Mouse (Mus musculus) MEL (cell line): Measurements from ENCODE around the gene Sp6. TPM values are rescaled to one million over a fixed set of nuclear protein-coding genes. Genes with fewer than 3 reads are reported as not detected.

ENCODE experiments used
- DNase-seq: peaks from one replicate; pipeline ENCODE4 v3.0.0; 2011; ENCODE audit warnings: low read depth, low spot score
- H3K27ac ChIP-seq: 2 replicates; pipeline ENCODE4 v1.5.1; 2012; ENCODE audit warnings: low read depth, mild to moderate bottlenecking, control low read depth, low read length, moderate library complexity; ENCODE audit not compliant: control insufficient read depth
- H3K27me3 ChIP-seq, 2 experiments: fragments of 150-350 bp in 1 of 2; sonication (generic) in 1 of 2; 2 replicates each; pipeline ENCODE4 v1.6.1; 2012; ENCODE audit warnings: low read length in 2 of 2, mild to moderate bottlenecking in 2 of 2, improper control_type of control experiment in 1 of 2, moderate library complexity in 1 of 2; ENCODE audit not compliant: insufficient read depth in 2 of 2, control insufficient read depth in 1 of 2
- H3K36me3 ChIP-seq, 2 experiments: 2 replicates each; pipeline ENCODE4 v1.6.1; 2012 to 2014; ENCODE audit warnings: low read length in 2 of 2, improper control_type of control experiment in 1 of 2, inconsistent platforms in 1 of 2, mild to moderate bottlenecking in 1 of 2; ENCODE audit not compliant: insufficient read depth in 2 of 2, control insufficient read depth in 1 of 2
- H3K4me1 ChIP-seq, 2 experiments: fragments of 150-350 bp in 1 of 2; sonication (generic) in 1 of 2; 2 replicates each; pipeline ENCODE4 v1.6.1; 2012; ENCODE audit warnings: low read length in 2 of 2, improper control_type of control experiment in 1 of 2, mild to moderate bottlenecking in 1 of 2; ENCODE audit not compliant: insufficient read depth in 2 of 2, control insufficient read depth in 1 of 2
- H3K4me3 ChIP-seq, 2 experiments: fragments of 150-350 bp in 1 of 2; sonication (generic) in 1 of 2; 2 replicates each; pipeline ENCODE4 v1.5.1; 2012; ENCODE audit warnings: low read depth in 2 of 2, low read length in 2 of 2, mild to moderate bottlenecking in 2 of 2, moderate library complexity in 2 of 2, control low read depth in 1 of 2, improper control_type of control experiment in 1 of 2; ENCODE audit not compliant: control insufficient read depth in 1 of 2, insufficient read depth in 1 of 2
- H3K79me2 ChIP-seq: 2 replicates; pipeline ENCODE4 v1.6.1; 2012; ENCODE audit warnings: mild to moderate bottlenecking, low read length, moderate library complexity; ENCODE audit not compliant: control insufficient read depth, poor library complexity, insufficient read depth
- H3K9ac ChIP-seq: 2 replicates; pipeline ENCODE4 v1.6.1; 2012; ENCODE audit warnings: low read depth, mild to moderate bottlenecking, control low read depth, low read length, moderate library complexity; ENCODE audit not compliant: control insufficient read depth, poor library complexity, severe bottlenecking
- H3K9me3 ChIP-seq: fragments of 150-350 bp; sonication (generic); replicated peaks from 2 replicates; pipeline ENCODE4 v1.6.1; 2012; ENCODE audit warnings: mild to moderate bottlenecking, low read length, improper control_type of control experiment, moderate library complexity; ENCODE audit not compliant: insufficient read depth
- CTCF ChIP-seq, 3 experiments: IDR thresholded peaks in 2 of 3; conservative IDR thresholded peaks in 1 of 3; 2 replicates each; pipeline ENCODE4 v1.5.1; 2011 to 2012; ENCODE audit warnings: low read length in 3 of 3, low read depth in 2 of 3, mild to moderate bottlenecking in 2 of 3, improper control_type of control experiment in 1 of 3, inconsistent platforms in 1 of 3, mixed read lengths in 1 of 3, moderate library complexity in 1 of 3; ENCODE audit not compliant: control insufficient read depth in 1 of 3, insufficient read depth in 1 of 3, poor library complexity in 1 of 3, severe bottlenecking in 1 of 3
- ETS1 ChIP-seq: IDR thresholded peaks from 2 replicates; pipeline ENCODE4 v1.6.1; 2012; ENCODE audit warnings: low read depth, mild to moderate bottlenecking, inconsistent platforms, low read length, improper control_type of control experiment, moderate library complexity
- GABPA ChIP-seq: IDR thresholded peaks from 2 replicates; pipeline ENCODE4 v1.6.1; 2012; ENCODE audit warnings: low read depth, mild to moderate bottlenecking, inconsistent platforms, low read length, improper control_type of control experiment, moderate library complexity
- GATA1 ChIP-seq: IDR thresholded peaks from 2 replicates; pipeline ENCODE4 v1.6.1; 2011; ENCODE audit warnings: low read depth, low read length, improper control_type of control experiment
- MAFK ChIP-seq: IDR thresholded peaks from 2 replicates; pipeline ENCODE4 v1.6.1; 2011; ENCODE audit warnings: low read depth, mild to moderate bottlenecking, low read length, improper control_type of control experiment, borderline replicate concordance
- MEF2A ChIP-seq: IDR thresholded peaks from 2 replicates; pipeline ENCODE4 v1.6.1; 2014; ENCODE audit warnings: low read depth, mild to moderate bottlenecking, inconsistent platforms, low read length, improper control_type of control experiment; ENCODE audit not compliant: poor library complexity, insufficient replicate concordance, severe bottlenecking; ENCODE audit errors: extremely low read depth
- MYB ChIP-seq: IDR thresholded peaks from 2 replicates; pipeline ENCODE4 v1.6.1; 2011; ENCODE audit warnings: mild to moderate bottlenecking, low read depth, low read length, improper control_type of control experiment
- NRF1 ChIP-seq: IDR thresholded peaks from 2 replicates; pipeline ENCODE4 v1.6.1; 2014; ENCODE audit warnings: low read depth, mild to moderate bottlenecking, inconsistent platforms, low read length, improper control_type of control experiment, moderate library complexity; ENCODE audit not compliant: poor library complexity, insufficient read depth, severe bottlenecking
- POLR2A ChIP-seq, 2 experiments: IDR thresholded peaks; 2 replicates each; pipeline ENCODE4 v1.6.1; 2011 to 2012; ENCODE audit warnings: low read length in 2 of 2, mild to moderate bottlenecking in 2 of 2, control low read depth in 1 of 2, improper control_type of control experiment in 1 of 2, low read depth in 1 of 2, moderate library complexity in 1 of 2; ENCODE audit not compliant: control insufficient read depth in 1 of 2, insufficient read depth in 1 of 2, poor library complexity in 1 of 2
- SIN3A ChIP-seq: IDR thresholded peaks from 2 replicates; pipeline ENCODE4 v1.6.1; 2012; ENCODE audit warnings: low read length, improper control_type of control experiment, inconsistent platforms
- SMC3 ChIP-seq: IDR thresholded peaks from 2 replicates; pipeline ENCODE4 v1.6.1; 2011; ENCODE audit warnings: low read depth, low read length, improper control_type of control experiment
- TAL1 ChIP-seq: IDR thresholded peaks from 2 replicates; pipeline ENCODE4 v1.6.1; 2012; ENCODE audit warnings: mild to moderate bottlenecking, inconsistent platforms, low read length, moderate library complexity, mixed read lengths
- TBP ChIP-seq: IDR thresholded peaks from 2 replicates; pipeline ENCODE4 v1.8.0; 2011; ENCODE audit warnings: low read depth, low read length, improper control_type of control experiment
- USF2 ChIP-seq, 2 experiments: IDR thresholded peaks; 2 replicates each; pipeline ENCODE4 v1.6.1; 2011 to 2012; ENCODE audit warnings: improper control_type of control experiment in 2 of 2, low read length in 2 of 2, borderline replicate concordance in 1 of 2, inconsistent platforms in 1 of 2, low read depth in 1 of 2, mild to moderate bottlenecking in 1 of 2; ENCODE audit not compliant: insufficient read depth in 1 of 2
- ZC3H11A ChIP-seq: IDR thresholded peaks from 2 replicates; pipeline ENCODE4 v1.6.1; 2012; ENCODE audit warnings: low read depth, mild to moderate bottlenecking, inconsistent platforms, low read length, improper control_type of control experiment
- ZKSCAN1 ChIP-seq: IDR thresholded peaks from 2 replicates; pipeline ENCODE4 v1.6.1; 2012; ENCODE audit warnings: low read depth, mild to moderate bottlenecking, inconsistent platforms, low read length, improper control_type of control experiment, moderate library complexity
- ZMIZ1 ChIP-seq: IDR thresholded peaks from 2 replicates; pipeline ENCODE4 v1.6.1; 2012; ENCODE audit warnings: low read depth, mild to moderate bottlenecking, inconsistent platforms, low read length, improper control_type of control experiment, moderate library complexity
- polyA plus RNA-seq, 2 experiments: library from polyadenylated mRNA; stranded (reverse) in 1 of 2; unstranded in 1 of 2; fragments of >175 nt in 1 of 2; fragments of >200 nt in 1 of 2; gene quantifications; 2 replicates each; pipeline versions ENCODE4 v1.2.1 to v1.2.4; 2012; ENCODE audit warnings: low replicate concordance in 2 of 2, low read depth in 1 of 2; ENCODE audit not compliant: insufficient read length in 2 of 2, insufficient read depth in 1 of 2, missing spikeins in 1 of 2
- total RNA-seq: library from RNA; depleted of rRNA; stranded (reverse); fragments of 300-350 nt; gene quantifications from 2 replicates; pipeline ENCODE4 v1.2.3, GENCODE M21; 2012

Gene Sp6
- total and polyA plus RNA-seq, 3 experiments, result 0.04 TPM; not detected in 2

- Histone ChIP-seq H3K79me2 (no peaks in the 10 kb centered on the region), H3K4me3 (no peak overlapping the region), H3K36me3 (no peaks in the 10 kb centered on the region), H3K27me3 (peaks cover 10 to 15% of the 10 kb centered on the region in 2 experiments), H3K27ac (no peak overlapping the region), H3K9me3 (no peaks in the 10 kb centered on the region), H3K9ac (no peak overlapping the region), H3K4me1 (no peaks in the 10 kb centered on the region; a peak in 1 of 4 replicates)
- no peak for DNase-seq
- TF ChIP-seq POLR2A (IDR thresholded peaks at IDR 0.05; ENCODE audit: control insufficient read depth in 1 of 2, insufficient read depth in 1 of 2, low read depth in 1 of 2, low read length in 2 of 2, poor library complexity in 1 of 2) (no peak), MYB (no peak), NRF1 (no peak), TAL1 (no peak), ZMIZ1 (no peak), SMC3 (no peak), CTCF (IDR thresholded peaks at IDR 0.05 in 2 of 3, conservative IDR thresholded peaks at IDR 0.05 in 1 of 3; ENCODE audit: control insufficient read depth in 1 of 3, insufficient read depth in 1 of 3, low read depth in 2 of 3, low read length in 3 of 3, poor library complexity in 1 of 3, severe bottlenecking in 1 of 3) (no peak), MEF2A (no peak), ZKSCAN1 (no peak), MAFK (no peak), USF2 (IDR thresholded peaks at IDR 0.05; ENCODE audit: borderline replicate concordance in 1 of 2, insufficient read depth in 1 of 2, low read depth in 1 of 2, low read length in 2 of 2) (no peak), GATA1 (no peak), TBP (no peak), ZC3H11A (no peak), SIN3A (no peak), ETS1 (no peak)
Measured at GRCm38 (mm10) chr11:97019345-97019708, 6.1 kb downstream of the Sp6 start.

GRCm38 (mm10) chr11:97021121-97021765, 8.0 kb downstream of the Sp6 start:
- H3K4me1 ChIP-seq, result peaks cover 0 to 9% of the 10 kb centered on the region in 2 experiments; a peak in 2 of 4 replicates
- no peak for TF ChIP-seq ZMIZ1
- TF ChIP-seq TAL1, result no peak
- TF ChIP-seq ETS1, result no peak
- TF ChIP-seq MAFK, result no peak
- TF ChIP-seq GABPA, result no peak
- no peak overlapping the region for H3K9ac ChIP-seq
- DNase-seq, result no peak
- no peaks in the 10 kb centered on the region for H3K36me3 ChIP-seq
- H3K27me3 ChIP-seq, result peaks cover 6 to 7% of the 10 kb centered on the region in 2 experiments
- no peak overlapping the region for H3K27ac ChIP-seq
- no peaks in the 10 kb centered on the region for H3K9me3 ChIP-seq
- H3K4me3 ChIP-seq, result no peak overlapping the region
- no peaks in the 10 kb centered on the region; the same call in 1 of the 2 replicates for H3K79me2 ChIP-seq
